Mouse (Mus musculus): ENCODE measurements around the gene Cercam.
A peak's percentile ranks its signal among the peaks of the same experiment; 100 is the strongest.
"Not testable (repeated sequence)": the region's sequence is repeated elsewhere in the genome, so short reads cannot be mapped to it uniquely, and the experiment has no call there.

Gene Cercam

GRCm38 (mm10) chr2:29896071-29896470, 27.1 kb downstream of the Cercam start:
- DNase-seq (ENCODE audit: low spot score in 2 of 2) = no peak

GRCm38 (mm10) chr2:29897366-29897765, 28.4 kb downstream of the Cercam start:
- no peak for DNase-seq (ENCODE audit: low spot score in 2 of 2)

GRCm38 (mm10) chr2:29898081-29898480, 29.1 kb downstream of the Cercam start:
- DNase-seq (ENCODE audit: low spot score in 2 of 2) = no peak

GRCm38 (mm10) chr2:29902194-29902593, 33.2 kb downstream of the Cercam start:
- no peak for DNase-seq (ENCODE audit: low spot score in 2 of 2)

GRCm38 (mm10) chr2:29908171-29908570, 39.2 kb downstream of the Cercam start:
- not testable (repeated sequence) for DNase-seq (ENCODE audit: low spot score in 2 of 2)

- no peak for DNase-seq (ENCODE audit: low spot score in 2 of 2)
Measured at GRCm38 (mm10) chr2:29910042-29910441, 41.1 kb downstream of the Cercam start.

GRCm38 (mm10) chr2:29917621-29918020, 48.7 kb downstream of the Cercam start:
- DNase-seq (ENCODE audit: low spot score in 2 of 2) = no peak

- peak in 1 of 2 experiments; percentile 16 for DNase-seq (ENCODE audit: low spot score in 2 of 2)
Measured at GRCm38 (mm10) chr2:29922011-29922410, 53.0 kb downstream of the Cercam start.

- DNase-seq (ENCODE audit: low spot score in 2 of 2) = no peak
Measured at GRCm38 (mm10) chr2:29926542-29926941, 57.6 kb downstream of the Cercam start.

- DNase-seq (ENCODE audit: low spot score in 2 of 2) = peak in 1 of 2 experiments; percentile 42
Measured at GRCm38 (mm10) chr2:29930506-29930905, 61.5 kb downstream of the Cercam start.

GRCm38 (mm10) chr2:29931194-29931593, 62.2 kb downstream of the Cercam start:
- DNase-seq (ENCODE audit: low spot score in 2 of 2) = no peak
